Mouse (Mus musculus) hindbrain, embryonic 11.5 days (tissue): ENCODE data around the gene C2cd4c. TPM values are rescaled to one million over a fixed set of nuclear protein-coding genes. Genes with fewer than 3 reads are reported as not detected.
A peak's percentile ranks its signal among the peaks of the same experiment; 100 is the strongest.

Experiments
- ATAC-seq: fragments of 200-750 bp; cut with Nextera tagmentation; 2 replicates; pipeline ENCODE4 v1.8.0; 2017; ENCODE audit warnings: mild to moderate bottlenecking, moderate TSS enrichment, moderate library complexity; ENCODE audit not compliant: low FRiP score
- DNase-seq: peaks from one replicate; pipeline ENCODE4 v3.0.0-alpha.2; 2015; ENCODE audit warnings: low spot score
- H3K27ac ChIP-seq: fragments of 300-500 bp; sonication (generic); 2 replicates; pipeline ENCODE4 v1.5.1; 2014; ENCODE audit warnings: mild to moderate bottlenecking, low read depth, low read length
- H3K27me3 ChIP-seq: fragments of 300-500 bp; sonication (generic); 2 replicates; pipeline ENCODE4 v1.6.1; 2014; ENCODE audit warnings: mild to moderate bottlenecking, low read length, moderate library complexity, mixed read lengths; ENCODE audit not compliant: control insufficient read depth, insufficient read depth
- H3K36me3 ChIP-seq: fragments of 300-500 bp; sonication (generic); 2 replicates; pipeline ENCODE4 v1.6.1; 2014; ENCODE audit warnings: mild to moderate bottlenecking, low read length, moderate library complexity, mixed read lengths; ENCODE audit not compliant: control insufficient read depth, insufficient read depth
- H3K4me1 ChIP-seq: fragments of 300-500 bp; sonication (generic); replicated peaks from 2 replicates; pipeline ENCODE4 v1.6.1; 2014; ENCODE audit warnings: low read length, mixed read lengths; ENCODE audit not compliant: control insufficient read depth, insufficient read depth
- H3K4me2 ChIP-seq: fragments of 300-500 bp; sonication (generic); replicated peaks from 2 replicates; pipeline ENCODE4 v1.6.1; 2014; ENCODE audit warnings: mild to moderate bottlenecking, low read depth, low read length
- H3K4me3 ChIP-seq: fragments of 300-500 bp; sonication (generic); 2 replicates; pipeline ENCODE4 v1.5.1; 2014; ENCODE audit warnings: low read depth, low read length
- H3K9ac ChIP-seq: fragments of 300-500 bp; sonication (generic); 2 replicates; pipeline ENCODE4 v1.6.1; 2014; ENCODE audit warnings: low read depth, low read length
- H3K9me3 ChIP-seq: fragments of 300-500 bp; sonication (generic); 2 replicates; pipeline ENCODE4 v1.6.1; 2016; ENCODE audit warnings: low read length; ENCODE audit not compliant: control insufficient read depth
- WGBS: fragments of 180-500 bp; shearing (Covaris S2); extraction: QIAGEN DNeasy Blood & Tissue Kit; methylation state at CpG from one replicate; pipeline ENCODE4 v1.1.7; 2014; 5-methylcytosine and 5-hydroxymethylcytosine counted together
- polyA plus RNA-seq: library from polyadenylated mRNA; unstranded; fragments of >200 nt; fragmentation: Nextera tagmentation; extraction: Ambion mirVana; gene quantifications from 2 replicates; pipeline ENCODE4 v1.2.1, GENCODE M21; 2014

C2cd4c gene
- polyA plus RNA-seq, 1 experiment from 2014 or later: 0.19 TPM

- peak overlapping the region; percentile 88 for H3K9ac ChIP-seq
- WGBS: 3% methylated on average over 23 of the region's 23 CpGs
- H3K27me3 ChIP-seq: peaks cover 7% of the 10 kb centered on the region
- no peaks in the 10 kb centered on the region; the same call in 1 of the 2 replicates for H3K4me1 ChIP-seq
- no peak overlapping the region for H3K4me3 ChIP-seq
- peak; percentile 46 for ATAC-seq
- DNase-seq: peak; percentile 75
- no peaks in the 10 kb centered on the region for H3K9me3 ChIP-seq
- no peaks in the 10 kb centered on the region for H3K36me3 ChIP-seq
- peak overlapping the region; percentile 89; the same call in 1 of the 2 replicates for H3K4me2 ChIP-seq
- H3K27ac ChIP-seq: peak overlapping the region; percentile 92
Measured at GRCm38 (mm10) chr10:79638486-79639204, 24.8 kb upstream of the C2cd4c start.

DNA sequence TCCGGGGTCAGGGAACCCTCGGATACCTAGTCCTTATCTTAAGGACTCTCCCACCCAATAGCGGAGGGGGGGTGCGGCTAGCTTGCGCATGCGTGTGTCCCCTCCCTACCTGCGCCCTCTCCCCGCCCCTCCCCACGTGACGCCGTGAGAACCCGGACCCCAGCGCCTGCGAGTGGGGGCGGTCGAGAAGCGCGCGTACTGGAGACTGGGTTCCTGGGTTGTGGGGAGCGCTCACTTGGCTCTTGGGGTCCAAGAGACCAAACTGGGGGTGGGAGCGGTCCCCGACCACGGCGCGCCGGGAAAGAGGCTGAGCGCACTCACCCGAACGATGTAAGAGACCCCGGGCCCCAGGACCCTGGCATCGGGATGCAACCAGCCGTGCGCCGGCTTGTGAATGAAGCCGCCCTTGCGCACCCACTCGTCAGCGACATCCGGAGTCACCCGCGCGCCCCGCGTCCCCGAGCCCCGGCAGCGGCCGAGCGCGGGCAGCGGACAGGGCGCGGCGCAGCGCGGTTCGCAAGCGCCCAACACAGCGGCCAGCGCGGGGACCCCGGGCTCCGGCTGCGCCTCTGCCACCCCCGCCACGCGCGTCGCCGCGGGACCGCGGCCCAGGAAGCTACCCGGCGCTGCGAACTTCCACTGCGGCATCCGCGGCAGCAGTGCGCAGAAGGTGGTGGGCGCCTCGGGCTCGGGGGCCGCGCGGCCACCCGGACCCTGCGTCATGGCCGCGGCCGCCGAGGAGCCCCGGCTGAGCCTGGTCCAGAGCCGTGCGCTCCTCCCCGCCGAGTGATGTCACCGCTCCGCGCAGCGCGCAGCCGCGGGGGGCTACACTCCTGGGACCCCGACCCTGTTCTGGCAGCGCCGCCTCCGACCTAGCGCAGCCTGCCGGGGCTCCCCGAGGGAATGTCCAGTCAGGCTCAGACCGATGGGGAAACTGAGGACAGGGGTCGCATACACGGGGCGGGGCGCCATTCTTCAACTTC is 23.6 kb upstream of the C2cd4c start, which contains the start of gene Shc2:
TSS of gene Shc2 (minus strand) at position 791 of the 983 bp plus-strand sequence.
- H3K4me2 ChIP-seq: peak within 1 kb of the TSS; percentile 89
- no peaks in the 10 kb centered on the region for H3K36me3 ChIP-seq
- under 1% methylated on average over 92 of the region's 116 CpGs for WGBS
- H3K9me3 ChIP-seq: no peaks in the 10 kb centered on the region
- ATAC-seq (peak; percentile 86), DNase-seq (peak; percentile 83)
- no peaks in the 10 kb centered on the region; the same call in 1 of the 2 replicates for H3K4me1 ChIP-seq
- H3K9ac ChIP-seq: peak within 1 kb of the TSS; percentile 88
- H3K4me3 ChIP-seq: peak within 1 kb of the TSS; percentile 56
- H3K27me3 ChIP-seq: peaks cover 7% of the 10 kb centered on the region
- peak within 1 kb of the TSS; percentile 92 for H3K27ac ChIP-seq

DNA sequence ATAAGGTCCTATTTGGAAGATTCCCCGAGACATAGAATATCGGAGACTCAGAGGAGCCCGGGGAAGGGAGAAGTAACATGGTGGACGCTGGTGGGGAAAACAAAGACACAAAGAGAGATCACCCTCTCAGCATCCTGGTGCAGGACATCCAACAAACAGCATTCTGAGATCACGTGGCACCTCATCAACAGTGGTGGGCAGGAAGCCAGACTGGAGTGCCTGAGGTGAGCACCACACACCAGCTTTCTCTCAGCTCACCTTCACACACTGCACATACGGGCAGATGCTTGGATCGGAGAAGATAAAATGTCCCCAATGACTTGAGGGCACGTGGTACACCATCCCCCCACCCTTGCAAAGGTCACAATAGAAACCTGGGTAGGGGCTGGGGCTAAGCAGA is 22.5 kb upstream of the C2cd4c start:
- ATAC-seq (no peak), DNase-seq (peak; percentile 21)
- Histone ChIP-seq H3K4me3 (peak overlapping the region; percentile 56; the same call in 1 of the 2 replicates), H3K4me2 (peak overlapping the region; percentile 89), H3K4me1 (no peaks in the 10 kb centered on the region; the same call in 1 of the 2 replicates), H3K36me3 (no peaks in the 10 kb centered on the region), H3K27me3 (peaks cover 7% of the 10 kb centered on the region), H3K9ac (peak overlapping the region; percentile 88), H3K9me3 (no peaks in the 10 kb centered on the region), H3K27ac (0 out of 2 replicates have a peak overlapping the region, but pooled peaks have one; percentile 7)
- WGBS: 83% methylated on average over 8 of the region's 8 CpGs

- no peaks in the 10 kb centered on the region for H3K4me1 ChIP-seq
- no peak overlapping the region for H3K4me3 ChIP-seq
- no peak overlapping the region for H3K27ac ChIP-seq
- peaks cover 2% of the 10 kb centered on the region; the same call in 1 of the 2 replicates for H3K27me3 ChIP-seq
- no peaks in the 10 kb centered on the region for H3K9me3 ChIP-seq
- H3K9ac ChIP-seq: no peak overlapping the region
- WGBS: 82% methylated on average over 17 of the region's 17 CpGs
- H3K4me2 ChIP-seq: no peak overlapping the region
- DNase-seq (no peak), ATAC-seq (no peak)
- no peaks in the 10 kb centered on the region for H3K36me3 ChIP-seq
Measured at GRCm38 (mm10) chr10:79633006-79633777, 19.4 kb upstream of the C2cd4c start.

GRCm38 (mm10) chr10:79631432-79631831 is 17.6 kb upstream of the C2cd4c start:
- WGBS: 85% methylated on average over 4 of the region's 4 CpGs
- DNase-seq (no peak), ATAC-seq (no peak)
- Histone ChIP-seq H3K9me3 (no peaks in the 10 kb centered on the region), H3K4me2 (no peak overlapping the region), H3K4me3 (no peak overlapping the region), H3K27me3 (no peaks in the 10 kb centered on the region; the same call in 1 of the 2 replicates), H3K36me3 (no peaks in the 10 kb centered on the region), H3K9ac (no peak overlapping the region), H3K27ac (no peak overlapping the region), H3K4me1 (no peaks in the 10 kb centered on the region)

DNA sequence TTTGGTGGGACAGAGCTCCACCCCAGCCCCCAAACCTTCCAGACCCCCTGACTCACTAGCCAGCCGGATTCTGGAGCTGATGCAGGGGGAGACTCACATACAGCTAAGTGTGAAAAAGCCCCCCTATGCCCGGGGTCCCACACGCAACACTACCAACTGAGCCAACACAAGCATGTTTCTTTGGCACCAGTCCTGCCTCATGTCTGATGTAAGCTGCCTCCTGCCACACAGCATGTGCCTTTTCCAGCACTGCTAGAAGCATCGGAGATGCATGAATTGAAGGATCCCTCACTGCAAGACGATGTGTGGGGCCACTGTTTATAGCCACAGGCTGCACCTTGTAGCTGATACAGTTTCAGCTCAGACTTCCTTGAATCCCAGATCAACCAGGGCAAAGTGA is 14.6 kb upstream of the C2cd4c start:
- Histone ChIP-seq H3K4me2 (no peak overlapping the region), H3K27ac (no peak overlapping the region), H3K4me3 (no peak overlapping the region), H3K36me3 (no peaks in the 10 kb centered on the region), H3K27me3 (no peaks in the 10 kb centered on the region), H3K9me3 (no peaks in the 10 kb centered on the region), H3K9ac (no peak overlapping the region), H3K4me1 (no peaks in the 10 kb centered on the region; the same call in 1 of the 2 replicates)
- 81% methylated on average over 5 of the region's 5 CpGs for WGBS
- ATAC-seq (no peak), DNase-seq (no peak)

GRCm38 (mm10) chr10:79626156-79626555 is 12.3 kb upstream of the C2cd4c start:
- no peak for DNase-seq
- no peak overlapping the region for H3K4me3 ChIP-seq
- H3K9me3 ChIP-seq: no peaks in the 10 kb centered on the region
- H3K27me3 ChIP-seq: no peaks in the 10 kb centered on the region
- no peak overlapping the region for H3K4me2 ChIP-seq
- no peaks in the 10 kb centered on the region; the same call in 1 of the 2 replicates for H3K4me1 ChIP-seq
- no peak overlapping the region for H3K27ac ChIP-seq
- no peak for ATAC-seq
- no peak overlapping the region for H3K9ac ChIP-seq
- 84% methylated on average over 10 of the region's 10 CpGs for WGBS
- no peaks in the 10 kb centered on the region for H3K36me3 ChIP-seq

GRCm38 (mm10) chr10:79625398-79625797 is 11.6 kb upstream of the C2cd4c start:
- Histone ChIP-seq H3K27ac (no peak overlapping the region), H3K27me3 (no peaks in the 10 kb centered on the region), H3K4me1 (no peaks in the 10 kb centered on the region; the same call in 1 of the 2 replicates), H3K36me3 (no peaks in the 10 kb centered on the region), H3K9ac (no peak overlapping the region), H3K4me2 (no peak overlapping the region), H3K4me3 (no peak overlapping the region), H3K9me3 (no peaks in the 10 kb centered on the region)
- DNase-seq: no peak
- 82% methylated on average over 9 of the region's 9 CpGs for WGBS
- no peak for ATAC-seq
